Mouse (Mus musculus) heart, adult 10 weeks (tissue): Measurements from ENCODE around the gene LTO1. TPM values are rescaled to one million over a fixed set of nuclear protein-coding genes. Genes with fewer than 3 reads are reported as not detected.

Experiments
- polyA plus RNA-seq: library from polyadenylated mRNA; stranded (reverse); fragments of 350-450 nt; fragmentation: Illumina TruSeq; extraction: RNeasy Lipid Tissue Mini Kit (QIAGEN cat#74804); gene quantifications from one replicate; pipeline ENCODE4 v1.2.3, GENCODE M21; 2014; ENCODE audit warnings: low read depth, low replicate concordance

LTO1 gene
- 25.3 TPM for polyA plus RNA-seq

DNA sequence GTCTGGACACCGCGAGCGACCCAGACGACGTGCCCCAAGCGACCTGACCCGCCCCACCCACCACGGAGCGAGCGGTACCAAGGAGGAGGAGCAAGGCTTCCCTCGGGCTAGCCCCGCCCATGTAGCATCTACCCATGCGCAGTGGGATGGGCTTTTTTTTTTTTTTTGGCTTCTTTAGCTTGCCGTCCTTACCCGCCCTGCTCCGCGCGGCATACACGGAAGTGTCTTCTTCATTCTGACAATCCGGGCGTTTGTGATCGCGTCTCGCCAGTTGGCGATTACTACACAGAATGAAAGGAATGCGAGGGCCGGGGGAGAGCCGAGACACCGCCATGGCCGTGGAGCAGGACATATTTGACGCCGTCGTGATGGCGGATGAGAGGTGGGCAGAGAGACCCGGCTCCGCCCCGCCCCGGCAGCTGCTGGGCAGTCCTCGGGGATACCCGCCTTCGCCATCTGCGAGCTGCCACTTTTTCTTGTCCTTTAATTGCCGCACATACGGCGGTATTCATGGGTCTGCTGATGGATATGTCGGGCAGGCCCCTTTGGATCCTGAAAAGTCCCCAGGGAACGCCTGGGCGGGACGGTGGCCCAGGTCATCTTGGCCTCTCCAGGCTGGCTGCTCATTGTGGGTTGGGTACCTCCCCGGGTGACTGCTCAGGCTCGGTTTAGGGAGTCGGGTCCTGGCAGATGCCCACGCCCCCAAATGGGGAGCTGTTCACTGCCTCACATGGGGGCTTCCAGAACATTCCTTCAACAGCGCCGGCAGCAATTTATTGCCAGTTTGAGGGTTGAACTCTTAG, at the start of gene LTO1:
LTO1 (plus strand) TSS at position 153 of the 803 bp plus-strand sequence.

DNA sequence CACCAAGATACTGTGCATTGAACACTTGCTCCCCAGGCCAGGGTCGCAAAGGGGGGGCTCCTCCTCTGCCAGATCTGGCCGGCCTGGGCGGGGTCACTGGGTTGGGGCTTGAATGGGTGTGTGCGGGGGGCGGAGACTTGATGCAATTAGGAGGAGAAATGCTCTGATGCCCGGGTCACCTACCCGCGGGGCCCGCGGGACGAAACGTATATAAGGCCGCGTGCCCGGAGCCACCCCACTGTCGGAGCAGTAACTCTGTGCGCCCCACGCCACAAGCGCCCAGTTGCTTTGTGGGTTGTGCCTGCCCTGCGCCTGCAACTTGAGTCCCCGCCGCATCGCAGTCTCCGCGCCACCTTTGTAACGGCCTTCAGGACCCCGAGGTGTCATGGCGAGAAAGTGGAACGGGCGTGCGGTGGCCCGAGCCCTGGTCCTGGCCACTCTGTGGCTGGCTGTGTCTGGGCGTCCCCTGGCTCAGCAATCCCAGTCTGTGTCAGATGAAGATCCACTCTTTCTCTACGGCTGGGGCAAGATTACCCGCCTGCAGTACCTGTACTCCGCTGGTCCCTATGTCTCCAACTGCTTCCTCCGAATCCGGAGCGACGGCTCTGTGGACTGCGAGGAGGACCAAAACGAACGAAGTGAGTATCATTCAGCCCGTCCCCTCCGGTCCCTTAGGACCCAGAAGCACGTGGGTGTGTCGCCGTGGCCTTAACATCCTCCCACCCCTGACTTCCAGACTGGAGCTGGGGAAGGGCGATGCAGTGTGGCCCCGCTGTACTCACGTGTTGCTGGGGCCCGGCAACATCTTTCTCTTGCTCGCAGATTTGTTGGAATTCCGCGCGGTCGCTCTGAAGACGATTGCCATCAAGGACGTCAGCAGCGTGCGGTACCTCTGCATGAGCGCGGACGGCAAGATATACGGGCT, 18.3 kb upstream of the LTO1 start, which contains the start of gene Fgf15:
Fgf15 (plus strand) TSS at position 238 of the 925 bp plus-strand sequence.

GRCm38 (mm10) chr7:144939344-144940002, 24.6 kb downstream of the LTO1 start, which contains the start of gene Ccnd1:
Ccnd1 (minus strand) TSS chr7:144939925.

Other genes starting within 250 kb of the LTO1 start
- 8.4 TPM for gene Ano1, start 163.1 kb upstream of the LTO1 start, polyA plus RNA-seq
- gene Fgf3, start 77.0 kb upstream of the LTO1 start, polyA plus RNA-seq: not detected
- gene Fgf4, start 67.7 kb upstream of the LTO1 start, polyA plus RNA-seq: not detected
- not detected for gene Fgf15, start 18.6 kb upstream of the LTO1 start, polyA plus RNA-seq
- 25.9 TPM for gene Ccnd1, start 24.8 kb downstream of the LTO1 start, polyA plus RNA-seq